Mouse (Mus musculus): ENCODE measurements at regions not wholly inside any gene's neighbourhood (a gene's known extent, or its start where the extent isn't known, plus 50 kb on each side); places are given as distances from the start of the nearest gene placed in this dataset.
"Not testable (repeated sequence)": the region's sequence is repeated elsewhere in the genome, so short reads cannot be mapped to it uniquely, and the experiment has no call there.

- no peak for ATAC-seq
These were observed 168.9 kb upstream of the Gm10131 start for GRCm38 (mm10) chr8:34280433-34280832.

- peak; percentile 80 for ATAC-seq
These were observed 164.6 kb upstream of the Gm10131 start for GRCm38 (mm10) chr8:34275977-34276660.

GRCm38 (mm10) chr8:34274796-34275195 is 163.3 kb upstream of the Gm10131 start:
- not testable (repeated sequence) for ATAC-seq

GRCm38 (mm10) chr8:34274171-34274570 is 162.6 kb upstream of the Gm10131 start:
- ATAC-seq: no peak

GRCm38 (mm10) chr8:34269848-34270247 is 158.3 kb upstream of the Gm10131 start:
- ATAC-seq: no peak

- no peak for ATAC-seq
These were observed 157.4 kb upstream of the Gm10131 start for GRCm38 (mm10) chr8:34268806-34269520.

GRCm38 (mm10) chr8:34254978-34255377 is 143.4 kb upstream of the Gm10131 start:
- ATAC-seq: no peak

- ATAC-seq: no peak
These were observed 140.4 kb upstream of the Gm10131 start for GRCm38 (mm10) chr8:34251934-34252333.

- ATAC-seq: no peak
These were observed 127.9 kb upstream of the Gm10131 start for GRCm38 (mm10) chr8:34239346-34239900.

DNA sequence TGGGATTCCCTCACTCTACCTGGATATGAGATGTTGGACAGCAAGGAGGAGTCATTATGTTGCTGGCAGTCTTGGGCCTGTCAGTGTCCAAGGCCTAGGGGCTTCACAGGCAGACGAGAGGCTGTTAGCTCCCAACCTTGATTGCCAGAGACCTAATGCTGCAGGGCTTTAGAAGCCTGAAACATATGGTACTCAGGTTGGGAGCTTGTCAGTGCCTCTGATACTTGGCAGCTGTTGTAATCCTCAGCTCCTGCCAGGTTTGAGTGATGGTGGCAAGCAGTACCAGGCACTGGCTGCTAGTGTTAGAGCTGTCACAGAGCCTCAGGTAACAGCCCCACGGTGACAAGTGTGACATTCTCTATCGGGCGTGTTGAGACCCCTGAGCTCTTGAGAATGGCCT is 122.2 kb upstream of the Gm10131 start:
- ATAC-seq: no peak

DNA sequence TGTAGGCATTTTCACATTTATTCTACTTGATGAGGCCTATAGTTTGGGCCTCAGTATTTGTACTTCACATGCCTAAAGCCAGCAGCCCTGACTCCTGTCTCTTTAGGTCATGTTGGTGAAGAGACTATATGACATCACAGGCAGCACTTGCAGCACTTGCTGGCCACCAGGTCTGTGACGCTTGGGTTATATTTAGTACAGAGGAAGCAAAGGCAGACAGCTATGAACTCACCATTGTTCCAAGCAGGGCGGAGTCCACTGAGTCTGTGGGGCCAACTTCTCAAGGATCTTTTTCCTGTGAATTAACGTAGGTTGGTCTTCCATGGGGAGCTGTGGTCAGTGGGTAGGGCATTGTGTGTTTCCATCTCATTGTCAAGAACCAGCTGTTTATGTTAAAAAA is 117.9 kb upstream of the Gm10131 start:
- ATAC-seq: no peak

- ATAC-seq: no peak
These were observed 113.7 kb upstream of the Gm10131 start for GRCm38 (mm10) chr8:34225011-34225890.

DNA sequence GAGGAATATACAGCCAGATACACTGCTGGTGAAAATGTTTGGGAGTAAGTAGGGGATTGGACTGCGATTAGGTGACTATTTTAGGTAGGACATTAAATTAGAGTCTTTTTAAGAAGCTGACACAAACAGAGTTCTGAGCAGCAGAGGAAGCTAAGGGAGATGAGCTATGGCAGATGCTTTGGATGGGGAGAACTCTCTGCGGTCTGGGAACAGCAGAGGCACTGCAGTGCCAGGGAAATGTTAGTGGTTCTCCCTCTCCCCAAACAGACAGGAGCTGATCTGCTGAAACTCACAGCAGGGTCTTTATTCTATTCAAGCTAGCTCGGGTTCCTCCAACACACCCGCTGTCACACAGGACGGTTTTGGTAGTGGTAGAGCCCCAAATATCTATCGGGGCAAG is 110.7 kb upstream of the Gm10131 start:
- ATAC-seq: no peak

Measured in inflammation-experienced regulatory T-cells, adult 6 months (primary cell).